Mouse (Mus musculus) heart, adult 2 months (tissue): ENCODE results near the gene Maml3. TPM values are rescaled to one million over a fixed set of nuclear protein-coding genes. Genes with fewer than 3 reads are reported as not detected.
A peak's percentile ranks its signal among the peaks of the same experiment; 100 is the strongest.

Experiments used
- DNase-seq, 2 experiments: peaks; one replicate each; pipeline ENCODE4 v3.0.0; 2021
- H3K27ac ChIP-seq: fragments of 200-600 bp; 2 replicates; pipeline ENCODE4 v1.8.1; 2022
- H3K27me3 ChIP-seq: fragments of 200-500 bp; 2 replicates; pipeline ENCODE4 v1.6.1; 2012; ENCODE audit warnings: mild to moderate bottlenecking, low read length, inconsistent platforms, mixed read lengths; ENCODE audit not compliant: control insufficient read depth, insufficient read depth
- H3K36me3 ChIP-seq: fragments of 200-500 bp; 2 replicates; pipeline ENCODE4 v1.6.1; 2012; ENCODE audit warnings: low read length, inconsistent platforms; ENCODE audit not compliant: control insufficient read depth, insufficient read depth
- H3K4me1 ChIP-seq: fragments of 200-500 bp; 2 replicates; pipeline ENCODE4 v1.6.1; 2011; ENCODE audit warnings: low read length; ENCODE audit not compliant: control insufficient read depth, insufficient read depth
- H3K4me3 ChIP-seq: fragments of 200-600 bp; 2 replicates; pipeline ENCODE4 v1.8.1; 2022
- H3K79me2 ChIP-seq: fragments of 200-500 bp; replicated peaks from 2 replicates; pipeline ENCODE4 v1.6.1; 2012; ENCODE audit warnings: mild to moderate bottlenecking, inconsistent platforms, low read length, moderate library complexity, mixed read lengths; ENCODE audit not compliant: control insufficient read depth, insufficient read depth
- H3K9ac ChIP-seq: fragments of 200-500 bp; 2 replicates; pipeline ENCODE4 v1.6.1; 2012; ENCODE audit warnings: low read depth, mild to moderate bottlenecking, control low read depth, inconsistent platforms, low read length, mixed read lengths
- CTCF ChIP-seq: fragments of 200-600 bp; IDR thresholded peaks from 2 replicates; pipeline ENCODE4 v1.8.1; 2022; ENCODE audit warnings: antibody characterized with exemption, mild to moderate bottlenecking, moderate library complexity
- EP300 ChIP-seq: fragments of 200-500 bp; IDR thresholded peaks from 2 replicates; pipeline ENCODE4 v1.6.1; 2011; ENCODE audit warnings: low read depth, low read length, control low read depth; ENCODE audit not compliant: insufficient read depth
- POLR2A ChIP-seq: fragments of 200-500 bp; IDR thresholded peaks from 2 replicates; pipeline ENCODE4 v1.6.1; 2011; ENCODE audit warnings: mild to moderate bottlenecking, low read depth, low read length, control low read depth; ENCODE audit not compliant: insufficient read depth
- WGBS: fragments of 180-500 bp; shearing (Covaris S2); methylation state at CpG from one replicate; pipeline ENCODE4 v1.1.7; 2018; 5-methylcytosine and 5-hydroxymethylcytosine counted together
- intact Hi-C: fragments of 180-260 bp; cut with DNase I; formaldehyde crosslinking; loops from one replicate; pipeline ENCODE4 v1.15.1; 2025
- polyA plus RNA-seq: library from polyadenylated mRNA; depleted of rRNA; stranded (reverse); fragments of >200 nt; gene quantifications from 2 replicates; pipeline ENCODE4 v1.2.3, GENCODE M21; 2012
- total RNA-seq, 2 experiments: library from RNA; stranded (reverse); gene quantifications; 2 replicates each; pipeline ENCODE4 v1.2.3; 2021

Gene Maml3
- total and polyA plus RNA-seq, 3 experiments: 1.9 to 2.8 (median 2.7) TPM

DNA sequence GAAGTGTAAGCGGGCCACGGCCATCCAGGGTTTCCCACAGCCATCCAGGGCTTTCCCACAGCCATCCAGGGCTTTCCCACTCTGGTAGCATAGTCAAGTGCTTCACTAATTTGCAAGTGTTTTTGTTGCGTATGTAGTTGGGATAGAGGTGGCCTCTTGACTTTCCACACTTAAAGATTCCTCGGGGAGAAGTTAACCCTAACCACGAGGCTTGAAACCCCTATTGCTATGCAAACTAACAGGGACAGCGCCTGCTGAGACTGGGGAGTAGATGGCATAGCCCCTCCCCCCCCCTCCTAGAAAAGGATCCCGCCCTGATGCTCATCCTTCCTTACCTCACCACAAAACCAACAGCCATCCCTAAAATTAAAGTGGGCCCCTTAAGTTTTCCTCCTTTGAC is 82.4 kb downstream of the Maml3 start:
- H3K27me3 ChIP-seq: no peaks in the 10 kb centered on the region
- H3K36me3 ChIP-seq: no peaks in the 10 kb centered on the region
- TF ChIP-seq POLR2A (no peak), CTCF (no peak), EP300 (no peak)
- H3K9ac ChIP-seq: no peak overlapping the region
- H3K4me1 ChIP-seq: no peaks in the 10 kb centered on the region; the same call in 1 of the 2 replicates
- no peak overlapping the region for H3K4me3 ChIP-seq
- H3K79me2 ChIP-seq: no peaks in the 10 kb centered on the region
- WGBS: 81% methylated on average over 7 of the region's 7 CpGs
- no peak for DNase-seq
- no peak overlapping the region for H3K27ac ChIP-seq
- intact Hi-C loops: no loop called here

DNA sequence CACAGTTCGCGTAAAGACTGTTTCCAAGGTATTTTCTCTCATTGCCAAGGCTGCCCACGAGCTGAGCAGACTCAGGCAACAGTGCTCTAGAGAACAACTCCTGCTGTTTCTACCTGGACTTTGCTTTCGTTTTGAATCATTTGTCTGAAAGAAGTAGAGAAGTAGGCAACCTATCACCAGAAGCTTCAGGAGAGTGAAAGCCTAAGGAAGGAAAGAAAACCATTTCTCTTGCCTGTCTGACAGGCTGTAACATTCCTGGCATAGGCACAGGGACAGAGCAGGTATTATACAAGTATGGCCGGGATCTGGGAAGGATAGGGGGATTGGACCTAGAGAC is 86.8 kb downstream of the Maml3 start:
- DNase-seq: no peak
- peak overlapping the region; percentile 31 for H3K4me3 ChIP-seq
- peak overlapping the region; percentile 54; the same call in 1 of the 2 replicates for H3K9ac ChIP-seq
- no peaks in the 10 kb centered on the region for H3K27me3 ChIP-seq
- WGBS: 68% methylated on average over 5 of the region's 5 CpGs
- no peaks in the 10 kb centered on the region; the same call in 1 of the 2 replicates for H3K4me1 ChIP-seq
- H3K27ac ChIP-seq: no peak overlapping the region; the same call in 1 of the 2 replicates
- intact Hi-C loops: no loop called here
- TF ChIP-seq CTCF (no peak), POLR2A (no peak), EP300 (no peak)
- H3K79me2 ChIP-seq: no peaks in the 10 kb centered on the region
- no peaks in the 10 kb centered on the region for H3K36me3 ChIP-seq

DNA sequence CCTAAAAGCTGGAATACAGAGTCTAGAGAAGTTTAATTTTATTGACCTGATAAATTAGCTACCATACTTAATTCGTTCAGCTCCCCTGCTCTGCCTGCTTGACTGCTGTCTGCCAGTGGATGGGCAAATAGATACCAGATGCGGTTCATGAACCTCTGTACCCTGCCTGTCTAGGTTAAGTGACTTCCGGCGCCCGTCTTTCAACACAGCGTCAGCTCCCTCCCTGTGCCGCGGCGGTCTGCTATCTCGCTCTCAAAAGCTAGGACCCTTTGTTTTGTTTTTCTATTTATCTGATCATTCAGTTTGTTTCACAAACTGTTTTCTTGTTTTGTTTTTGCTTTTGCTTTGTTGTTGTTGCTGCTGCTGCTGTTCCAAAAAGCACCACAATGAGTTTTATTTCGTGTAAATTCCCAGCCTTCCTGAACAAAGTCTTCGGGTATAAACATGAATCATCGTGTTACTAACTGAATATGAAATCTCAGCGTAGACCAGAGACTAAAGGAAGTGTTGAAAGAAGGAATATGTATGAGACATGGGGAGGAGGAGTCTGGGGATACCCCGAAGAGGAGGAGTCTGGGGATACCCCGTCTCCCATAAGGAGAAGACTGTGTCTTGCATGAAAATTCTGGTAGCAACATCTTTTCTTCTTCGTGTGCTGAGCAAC is 87.3 kb downstream of the Maml3 start:
- H3K9ac ChIP-seq: peak overlapping the region; percentile 54; the same call in 1 of the 2 replicates
- WGBS: 25% methylated on average over 17 of the region's 17 CpGs
- H3K27ac ChIP-seq: peak overlapping the region; percentile 17; the same call in 1 of the 2 replicates
- no peaks in the 10 kb centered on the region for H3K27me3 ChIP-seq
- peak overlapping the region; percentile 31 for H3K4me3 ChIP-seq
- DNase-seq: peak; percentile 28 to 38
- TF ChIP-seq POLR2A: no peak
- no peak for TF ChIP-seq CTCF
- TF ChIP-seq EP300: no peak
- H3K36me3 ChIP-seq: no peaks in the 10 kb centered on the region
- intact Hi-C loops: no loop called here
- no peaks in the 10 kb centered on the region for H3K79me2 ChIP-seq
- H3K4me1 ChIP-seq: no peaks in the 10 kb centered on the region; the same call in 1 of the 2 replicates

DNA sequence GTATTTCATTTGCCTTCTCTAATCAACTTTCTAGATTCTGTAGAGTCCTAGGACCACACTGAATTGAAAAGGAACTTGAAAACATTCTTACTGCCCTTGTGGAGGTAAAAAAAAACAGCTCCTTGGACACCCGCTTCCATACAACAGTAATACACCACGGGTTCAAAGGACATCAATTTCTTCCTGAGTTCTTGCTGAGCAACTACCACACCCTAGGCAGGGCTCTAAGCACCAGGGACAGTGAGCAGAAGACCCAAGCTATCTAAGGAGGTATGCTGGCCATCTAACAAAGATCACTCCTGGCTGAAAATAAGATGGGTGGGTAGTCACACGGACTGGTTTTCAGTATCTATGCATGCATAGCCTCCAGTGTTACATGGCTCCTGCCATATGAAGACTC is 88.7 kb downstream of the Maml3 start:
- no peak for DNase-seq
- Histone ChIP-seq H3K27me3 (no peaks in the 10 kb centered on the region), H3K9ac (no peak overlapping the region), H3K79me2 (no peaks in the 10 kb centered on the region), H3K4me1 (no peaks in the 10 kb centered on the region; the same call in 1 of the 2 replicates), H3K27ac (no peak overlapping the region), H3K36me3 (no peaks in the 10 kb centered on the region), H3K4me3 (no peak overlapping the region)
- WGBS: 86% methylated on average over 3 of the region's 3 CpGs
- TF ChIP-seq POLR2A (no peak), EP300 (no peak), CTCF (no peak)
- intact Hi-C loops: no loop called here

DNA sequence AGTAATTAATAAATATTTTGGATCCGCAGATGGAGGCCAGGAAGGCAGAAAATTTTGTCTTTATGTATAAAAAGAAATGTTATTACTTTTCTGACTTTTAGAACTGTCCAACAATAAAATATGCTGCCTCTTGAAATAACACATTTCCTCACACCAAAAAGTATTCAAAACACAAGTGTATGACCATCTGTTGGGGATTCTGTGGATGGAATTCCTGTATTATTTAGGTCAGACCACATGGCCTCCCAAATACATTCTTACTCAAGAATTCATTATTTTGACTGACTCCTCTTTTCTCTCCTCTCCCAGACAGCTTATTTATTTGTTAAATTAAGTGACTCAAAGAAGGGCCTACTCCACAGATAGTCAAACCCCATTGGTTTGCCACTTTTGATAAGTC is 89.3 kb downstream of the Maml3 start:
- intact Hi-C loops: no loop called here
- WGBS: 96% methylated on average over 1 of the region's 1 CpGs
- Histone ChIP-seq H3K27me3 (no peaks in the 10 kb centered on the region), H3K4me1 (no peaks in the 10 kb centered on the region; the same call in 1 of the 2 replicates), H3K4me3 (no peak overlapping the region), H3K36me3 (no peaks in the 10 kb centered on the region), H3K9ac (no peak overlapping the region), H3K79me2 (no peaks in the 10 kb centered on the region), H3K27ac (no peak overlapping the region)
- TF ChIP-seq CTCF: no peak
- no peak for TF ChIP-seq EP300
- TF ChIP-seq POLR2A: no peak
- DNase-seq: no peak

DNA sequence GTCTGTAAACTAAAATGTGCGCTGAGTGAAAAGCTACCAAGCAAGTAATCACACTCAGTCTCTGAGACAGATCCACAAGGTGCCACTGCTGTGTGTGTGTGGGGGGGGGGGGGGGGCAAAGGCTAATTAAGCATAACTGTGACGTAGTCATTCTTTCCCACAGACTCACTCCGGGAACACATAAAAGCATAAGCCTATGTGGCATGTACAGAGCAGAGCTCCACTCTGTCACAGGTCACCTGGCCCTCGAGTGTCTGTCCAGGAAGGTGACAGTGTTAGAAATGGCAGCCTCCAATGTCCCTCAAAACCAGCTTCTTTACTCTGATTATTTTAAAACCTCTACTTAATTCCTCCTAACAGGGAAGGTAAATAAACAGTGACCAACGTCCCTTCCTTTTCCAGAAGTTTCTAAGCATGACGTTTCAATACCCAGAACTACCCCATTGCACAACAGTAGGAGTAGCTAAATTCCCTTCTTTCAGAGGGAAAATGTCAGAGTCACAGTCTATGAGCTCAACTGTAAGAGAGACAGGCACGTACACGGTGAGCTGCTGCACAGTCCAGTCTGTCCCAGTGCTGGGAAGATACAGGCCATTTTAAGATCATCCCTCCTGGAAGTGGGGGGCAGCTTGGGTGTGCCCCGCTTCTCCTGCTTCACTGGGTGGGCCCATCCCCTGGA is 93.7 kb downstream of the Maml3 start:
- no peak for TF ChIP-seq CTCF
- TF ChIP-seq POLR2A: no peak
- TF ChIP-seq EP300: no peak
- no peaks in the 10 kb centered on the region for H3K27me3 ChIP-seq
- no peak for DNase-seq
- 82% methylated on average over 9 of the region's 9 CpGs for WGBS
- peaks cover 3% of the 10 kb centered on the region; the same call in 1 of the 2 replicates for H3K4me1 ChIP-seq
- intact Hi-C loops: no loop called here
- no peak overlapping the region for H3K27ac ChIP-seq
- no peaks in the 10 kb centered on the region for H3K36me3 ChIP-seq
- H3K9ac ChIP-seq: no peak overlapping the region
- no peak overlapping the region for H3K4me3 ChIP-seq
- H3K79me2 ChIP-seq: no peaks in the 10 kb centered on the region
